Mouse (Mus musculus) C2C12 (cell line): ENCODE data around the gene Rufy4.

Experiments used
- CTCF ChIP-seq: IDR thresholded peaks from one replicate; pipeline ENCODE4 v1.5.1; 2011; ENCODE audit not compliant: control insufficient read depth, insufficient read depth, insufficient read length
- MYOG ChIP-seq: IDR thresholded peaks from one replicate; pipeline ENCODE4 v1.6.1; 2011; ENCODE audit not compliant: control insufficient read depth, insufficient read length; ENCODE audit errors: extremely low read depth

DNA sequence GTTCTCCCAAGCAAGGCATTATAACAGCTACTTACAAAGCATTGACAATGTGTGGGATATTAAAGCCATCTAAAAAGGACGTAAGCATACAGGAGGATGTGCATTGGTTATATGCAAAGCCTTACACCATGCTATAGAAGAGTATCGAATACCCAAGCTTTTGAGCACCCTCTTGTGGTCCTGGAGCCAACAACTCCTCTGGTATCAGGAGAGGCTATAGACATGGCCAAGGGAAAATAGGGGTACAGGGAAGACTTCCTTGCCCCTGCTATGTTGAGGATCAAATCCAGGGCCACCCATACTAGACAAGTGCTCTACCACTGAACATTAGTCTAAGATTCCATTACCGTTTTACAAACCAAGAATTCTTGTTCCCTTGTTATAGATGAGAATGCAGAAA, 6.7 kb downstream of the Rufy4 start:
- TF ChIP-seq CTCF = no peak
- TF ChIP-seq MYOG = no peak
